Mouse (Mus musculus): Measurements from ENCODE around the gene Ppie.

Gene Ppie

DNA sequence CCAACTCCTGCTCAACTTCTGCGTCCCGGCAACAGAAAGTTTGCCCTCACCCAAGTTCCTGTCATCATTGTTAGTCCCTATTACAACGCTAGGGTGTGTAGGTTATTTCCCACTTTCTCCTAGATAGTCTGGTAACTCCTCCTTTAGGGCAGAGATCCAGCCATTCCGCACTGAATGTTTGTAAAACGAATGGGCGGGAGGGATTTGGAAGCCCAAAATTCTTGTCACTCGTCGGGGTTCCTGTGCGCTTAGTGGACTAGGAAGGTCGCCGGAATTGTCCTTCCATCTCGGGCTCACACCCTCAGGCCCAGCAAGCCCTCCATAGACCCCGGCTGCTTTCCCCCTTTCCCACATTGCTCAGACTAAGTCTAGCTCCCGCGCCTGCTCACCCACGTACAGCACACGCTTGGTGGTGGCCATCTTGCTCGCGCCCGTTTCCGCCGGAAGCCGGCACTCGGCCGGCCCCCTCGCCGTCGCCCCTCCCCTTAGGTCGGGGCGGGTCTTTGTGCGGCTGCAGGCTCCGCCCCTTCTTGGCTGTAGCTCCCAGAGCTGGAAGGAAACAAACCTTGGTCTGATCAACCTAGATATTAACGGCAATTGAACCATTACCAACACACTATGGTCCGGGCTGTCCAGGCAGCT, at the start of gene Ppie:
Gene Ppie, minus strand, starts transcription at position 439 of the 642 bp plus-strand sequence.
- ChIA-PET CTCF (interaction anchor here in 3 of 4 experiments (0.6 to 1.2 kb wide), 8 partner anchors 32 to 1958 kb away, joined by 3 to 7 read pairs (median 4); no protein-coding TSS in a partner anchor), POLR2A (interaction anchor here (0.6 to 2.4 kb wide), 84 partner anchors 8 to 1741 kb away, joined by 3 to 21 read pairs (median 3); partner anchors contain the start of genes Mycl (in 3 of the 4), Cap1 (in 2 of the 4), Hpcal4 (in 2 of the 4) and Trit1 (in 2 of the 4))

- ChIA-PET POLR2A (interaction anchor here in 3 of 4 experiments (0.6 to 1.4 kb wide), 5 partner anchors 8 to 96 kb away, joined by 3 to 5 read pairs (median 3); no protein-coding TSS in a partner anchor), CTCF (interaction anchor here in 1 of 4 experiments (0.5 kb wide), 1 partner anchor 17 kb away, joined by 3 read pairs; the partner anchor contains the start of gene Nt5c1a)
These were observed 45.1 kb upstream of the Ppie start for GRCm38 (mm10) chr4:123184816-123185215.

DNA sequence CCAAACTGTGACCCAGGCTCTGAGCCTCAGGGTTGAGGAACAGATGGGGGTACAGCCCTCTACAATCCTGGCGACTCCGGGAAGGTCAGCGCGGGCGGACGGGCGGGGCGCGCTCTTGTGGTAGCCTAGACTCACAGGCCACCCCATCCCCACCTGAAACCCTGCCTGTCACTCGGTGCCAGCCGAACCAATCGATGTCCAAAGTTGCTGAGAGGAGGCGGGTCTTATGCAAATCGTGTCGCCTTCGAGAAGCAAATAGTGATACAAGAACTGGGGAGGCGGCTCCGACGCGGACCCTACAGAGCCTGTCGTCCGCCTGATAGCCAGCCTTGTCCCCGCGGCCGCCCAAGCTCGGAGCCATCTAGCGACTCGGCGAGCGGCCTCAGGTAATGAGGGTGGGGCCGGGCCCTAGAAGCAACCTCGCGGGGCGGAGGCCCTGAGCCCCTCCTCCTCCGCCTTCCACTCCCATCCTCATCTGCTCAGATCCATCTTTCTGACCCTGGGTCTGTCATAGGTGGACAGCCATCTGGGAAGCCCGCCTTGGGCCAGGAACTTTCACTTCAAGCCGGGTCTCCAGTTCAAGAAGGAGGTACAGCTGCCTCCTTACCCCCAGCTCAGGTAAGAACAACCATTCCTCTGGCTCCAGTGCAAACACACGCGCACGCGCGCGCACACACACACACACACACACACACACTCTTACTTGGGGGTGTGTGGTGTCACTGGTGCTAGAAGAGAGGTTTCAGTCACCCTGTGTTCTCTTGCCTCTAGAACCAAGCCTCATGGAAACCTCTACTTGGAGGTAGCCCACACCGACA, 43.7 kb upstream of the Ppie start:
- POLR2A ChIA-PET: interaction anchor here in 2 of 4 experiments (0.6 to 1.4 kb wide), 6 partner anchors 13 to 188 kb away, joined by 3 to 6 read pairs (median 4); partner anchors contain the start of genes Ppie (in 2 of the 2) and Mycl (in 1 of the 2)
- CTCF ChIA-PET: interaction anchor here in 1 of 4 experiments (0.6 kb wide), 1 partner anchor 188 kb away, joined by 3 read pairs; the partner anchor contains the start of gene Mycl

DNA sequence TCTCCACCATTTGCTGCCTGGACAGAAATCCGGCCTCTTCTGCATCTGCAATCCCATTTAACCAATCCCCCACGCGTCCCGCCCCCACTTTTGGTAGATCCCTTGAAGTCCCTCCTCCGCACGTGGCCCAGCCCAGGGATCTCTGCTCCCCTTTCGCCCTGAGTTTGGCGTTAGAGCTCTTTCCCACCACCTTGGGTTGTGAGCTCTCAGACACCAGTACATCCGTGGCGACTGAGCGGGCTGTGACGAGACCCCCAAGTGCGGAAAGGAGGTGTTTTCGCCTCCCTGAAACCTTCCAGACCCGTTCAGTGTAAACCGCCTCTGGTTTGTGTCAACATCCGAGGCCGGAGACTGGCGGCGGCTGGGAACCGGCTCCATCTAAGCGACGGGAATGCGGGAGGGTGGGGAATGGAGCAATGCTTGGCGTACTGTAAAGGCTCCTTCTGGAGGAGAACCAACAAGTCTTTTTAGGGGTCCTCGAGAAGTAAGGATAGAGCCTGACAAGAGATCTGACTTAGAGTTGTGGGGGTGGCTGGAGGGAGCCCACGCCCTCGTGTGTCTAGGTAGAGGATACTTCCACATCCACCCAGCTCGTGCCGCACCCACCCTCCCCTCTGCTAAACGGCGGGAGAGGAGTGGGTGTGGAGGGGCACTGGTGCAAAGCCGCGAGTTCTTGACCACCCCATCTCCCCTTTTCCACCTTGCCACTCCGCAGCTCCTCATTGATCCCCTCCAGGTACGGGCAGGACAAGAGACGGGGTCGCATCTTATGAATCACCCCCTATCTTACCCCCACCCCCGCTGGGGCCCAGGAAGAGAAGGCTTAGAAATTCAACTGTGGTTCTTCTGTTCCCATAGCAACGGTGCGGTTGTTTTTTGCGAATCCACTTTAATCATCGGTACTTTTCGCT, 42.8 kb upstream of the Ppie start, which contains the start of gene Hpcal4:
Gene Hpcal4, plus strand, starts transcription at position 900 of the 911 bp plus-strand sequence.
- POLR2A ChIA-PET: interaction anchor here in 3 of 4 experiments (0.6 to 2.4 kb wide), 13 partner anchors 10 to 155 kb away, joined by 3 to 16 read pairs (median 3); partner anchors contain the start of gene Ppie (in 3 of the 3)
- CTCF ChIA-PET: interaction anchor here in 2 of 4 experiments (0.7 to 2.1 kb wide), 2 partner anchors 11 to 21 kb away, joined by 4 to 9 read pairs; no protein-coding TSS in a partner anchor

GRCm38 (mm10) chr4:123171811-123172210, 32.1 kb upstream of the Ppie start:
- POLR2A ChIA-PET: interaction anchor here (0.6 to 4.5 kb wide), 22 partner anchors 10 to 587 kb away, joined by 3 to 41 read pairs (median 3); partner anchors contain the start of genes Ppie (in 3 of the 4), Bmp8b (in 1 of the 4) and Mycl (in 1 of the 4)

GRCm38 (mm10) chr4:123164157-123164556, 24.4 kb upstream of the Ppie start:
- CTCF ChIA-PET: no interaction called here
- POLR2A ChIA-PET: interaction anchor here in 1 of 4 experiments (0.9 to 1.4 kb wide), 4 partner anchors 8 to 24 kb away, joined by 3 to 4 read pairs (median 3); partner anchors contain the start of gene Ppie

More at GRCm38 (mm10) chr4:123171811-123172210, 32.1 kb upstream of the Ppie start:
- CTCF ChIA-PET: interaction anchor here (0.6 to 2.2 kb wide), 21 partner anchors 9 to 363 kb away, joined by 3 to 19 read pairs (median 3); partner anchors contain the start of genes Bmp8b (in 1 of the 4) and Ppie (in 1 of the 4)

DNA sequence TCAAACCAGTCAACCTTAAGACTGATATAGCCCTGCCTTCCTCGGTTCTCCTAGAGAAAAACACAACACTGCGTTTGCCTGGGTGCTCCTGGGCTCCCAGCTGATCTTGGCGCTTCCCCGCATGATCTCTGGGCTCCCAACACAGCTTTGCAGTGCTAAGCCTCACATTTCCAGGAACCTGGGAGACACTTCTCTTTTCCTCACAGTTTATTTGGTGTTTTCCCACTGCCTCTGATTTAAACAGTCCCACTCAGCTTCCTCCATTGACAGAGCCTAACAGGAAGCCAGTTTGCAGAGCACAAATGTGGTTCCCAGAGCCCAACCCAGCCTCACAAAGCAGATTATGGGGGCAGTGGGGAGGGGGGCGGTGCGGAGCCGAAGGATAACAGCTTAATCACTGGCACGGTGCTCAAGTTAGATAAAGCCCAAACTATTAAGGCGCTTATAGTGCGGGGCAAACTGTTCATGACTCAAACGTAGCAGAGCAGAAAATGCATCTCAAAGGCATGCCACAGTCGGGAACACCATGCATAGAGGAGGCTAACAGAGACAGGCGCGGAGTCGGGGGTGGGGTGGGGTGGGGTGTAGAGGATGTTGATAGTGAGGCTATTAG, 22.7 kb upstream of the Ppie start:
- CTCF ChIA-PET: interaction anchor here in 3 of 4 experiments (0.6 to 3.3 kb wide), 6 partner anchors 9 to 949 kb away, joined by 3 to 19 read pairs (median 6); no protein-coding TSS in a partner anchor
- POLR2A ChIA-PET: interaction anchor here in 2 of 4 experiments (0.6 to 6.7 kb wide), 11 partner anchors 9 to 1688 kb away, joined by 3 to 41 read pairs (median 3); partner anchors contain the start of genes Cap1 (in 1 of the 2), Ppie (in 1 of the 2) and Yrdc (in 1 of the 2)

GRCm38 (mm10) chr4:123161251-123161650, 21.5 kb upstream of the Ppie start:
- ChIA-PET POLR2A (interaction anchor here (0.7 to 6.7 kb wide), 12 partner anchors 10 to 128 kb away, joined by 3 to 41 read pairs (median 4); partner anchors contain the start of genes Ppie (in 2 of the 4) and Nt5c1a (in 1 of the 4)), CTCF (interaction anchor here in 3 of 4 experiments (0.6 to 3.3 kb wide), 8 partner anchors 11 to 206 kb away, joined by 3 to 19 read pairs (median 3); no protein-coding TSS in a partner anchor)

GRCm38 (mm10) chr4:123160571-123160970, 20.8 kb upstream of the Ppie start:
- POLR2A ChIA-PET: interaction anchor here (0.6 to 6.7 kb wide), 19 partner anchors 8 to 523 kb away, joined by 3 to 41 read pairs (median 4); partner anchors contain the start of genes Ppie (in 2 of the 4), Nt5c1a (in 1 of the 4) and Pabpc4 (in 1 of the 4)

GRCm38 (mm10) chr4:123155840-123156239, 16.1 kb upstream of the Ppie start:
- CTCF ChIA-PET: interaction anchor here (0.5 to 2.5 kb wide), 21 partner anchors 16 to 1811 kb away, joined by 3 to 16 read pairs (median 4); partner anchors contain the start of gene Nt5c1a (in 1 of the 4)
- POLR2A ChIA-PET: interaction anchor here in 2 of 4 experiments (0.7 to 1.5 kb wide), 7 partner anchors 9 to 788 kb away, joined by 3 to 4 read pairs (median 3); partner anchors contain the start of gene Ppie (in 2 of the 2)

More at GRCm38 (mm10) chr4:123160571-123160970, 20.8 kb upstream of the Ppie start:
- CTCF ChIA-PET: interaction anchor here in 3 of 4 experiments (0.6 to 3.3 kb wide), 8 partner anchors 10 to 205 kb away, joined by 3 to 19 read pairs (median 3); no protein-coding TSS in a partner anchor

DNA sequence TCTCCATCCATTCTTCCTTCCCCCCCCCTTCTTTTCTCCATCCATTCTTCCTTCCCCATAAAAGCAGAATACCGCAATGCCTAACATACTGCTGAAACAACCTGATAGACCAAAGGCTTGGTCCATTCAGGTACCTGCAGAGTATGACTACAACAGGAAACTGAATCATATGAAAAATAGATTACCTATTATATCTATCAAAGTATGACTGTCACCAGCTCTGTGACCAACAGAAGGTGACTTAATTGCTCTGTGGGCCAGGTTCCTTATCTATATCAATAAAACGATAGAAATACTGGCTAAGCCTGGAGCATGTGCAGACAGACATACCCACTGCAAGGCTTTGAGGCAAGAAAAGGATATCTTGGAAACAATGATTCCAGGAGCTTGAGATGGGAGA, 15.7 kb upstream of the Ppie start:
- ChIA-PET CTCF (interaction anchor here (0.6 to 2.5 kb wide), 23 partner anchors 16 to 374 kb away, joined by 3 to 16 read pairs (median 5); partner anchors contain the start of gene Nt5c1a (in 1 of the 4)), POLR2A (interaction anchor here in 2 of 4 experiments (0.7 to 1.5 kb wide), 7 partner anchors 10 to 788 kb away, joined by 3 to 4 read pairs (median 3); partner anchors contain the start of gene Ppie (in 2 of the 2))

DNA sequence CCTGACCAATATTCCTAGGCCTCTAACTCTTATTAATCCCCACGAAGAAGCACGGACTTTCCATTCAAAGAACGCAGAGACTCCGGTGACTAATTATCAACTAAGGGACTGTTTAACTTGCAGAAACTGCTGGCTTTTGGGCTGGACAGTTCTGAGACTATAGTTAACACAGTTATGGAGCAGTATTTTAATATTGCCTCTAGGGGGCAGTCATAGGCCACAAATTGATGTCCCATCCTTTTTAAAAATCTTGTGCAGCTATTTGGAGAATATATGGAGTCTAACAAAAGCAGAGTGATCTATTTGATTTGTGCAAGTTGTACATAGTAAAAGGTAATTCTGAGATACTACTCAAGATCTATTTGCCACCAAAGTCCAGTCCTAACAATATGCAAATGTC, 15.3 kb upstream of the Ppie start:
- ChIA-PET POLR2A (interaction anchor here in 1 of 4 experiments (0.7 to 1.5 kb wide), 3 partner anchors 15 to 788 kb away, joined by 3 to 4 read pairs (median 3); partner anchors contain the start of gene Ppie), CTCF (interaction anchor here (0.6 to 2.5 kb wide), 25 partner anchors 17 to 787 kb away, joined by 3 to 16 read pairs (median 5); partner anchors contain the start of gene Nt5c1a (in 1 of the 4))

GRCm38 (mm10) chr4:123152976-123153375, 13.2 kb upstream of the Ppie start:
- ChIA-PET POLR2A (interaction anchor here in 2 of 4 experiments (1.2 kb wide), 2 partner anchors 8 to 13 kb away, joined by 4 to 5 read pairs; partner anchors contain the start of gene Ppie (in 1 of the 2)), CTCF (no interaction called here)

GRCm38 (mm10) chr4:123152003-123152402, 12.3 kb upstream of the Ppie start:
- ChIA-PET CTCF (no interaction called here), POLR2A (interaction anchor here in 1 of 4 experiments (0.7 kb wide), 1 partner anchor 12 kb away, joined by 5 read pairs; the partner anchor contains the start of gene Ppie)

GRCm38 (mm10) chr4:123147446-123148150, 7.8 kb upstream of the Ppie start:
- ChIA-PET POLR2A (interaction anchor here in 2 of 4 experiments (0.7 to 1.6 kb wide), 5 partner anchors 8 to 193 kb away, joined by 3 to 6 read pairs (median 4); partner anchors contain the start of gene Ppie (in 1 of the 2)), CTCF (interaction anchor here in 3 of 4 experiments (0.6 to 1.6 kb wide), 7 partner anchors 37 to 1081 kb away, joined by 3 to 5 read pairs (median 3); partner anchors contain the start of gene Nt5c1a (in 1 of the 3))

Measured in embryonic stem cell, embryonic (primary cell).